Mouse (Mus musculus) stomach, postnatal 0 days (tissue): ENCODE measurements around the gene Rcor2. TPM values are rescaled to one million over a fixed set of nuclear protein-coding genes. Genes with fewer than 3 reads are reported as not detected.

ENCODE experiments used
- ATAC-seq: fragments of 200-750 bp; cut with Nextera tagmentation; 2 replicates; pipeline ENCODE4 v1.8.0; 2017; ENCODE audit not compliant: low FRiP score, low TSS enrichment
- DNase-seq: peaks from one replicate; pipeline ENCODE4 v3.0.0-alpha.2; 2016; ENCODE audit warnings: low spot score
- H3K27ac ChIP-seq: fragments of 300-500 bp; sonication (generic); replicated peaks from 2 replicates; pipeline ENCODE4 v1.5.1; 2014; ENCODE audit warnings: mild to moderate bottlenecking, control low read depth
- H3K27me3 ChIP-seq: fragments of 300-500 bp; sonication (generic); 2 replicates; pipeline ENCODE4 v1.6.1; 2014; ENCODE audit warnings: low read length; ENCODE audit not compliant: control insufficient read depth, insufficient read depth
- H3K36me3 ChIP-seq: fragments of 300-500 bp; sonication (generic); 2 replicates; pipeline ENCODE4 v1.6.1; 2014; ENCODE audit warnings: low read length, mixed read lengths; ENCODE audit not compliant: control insufficient read depth, insufficient read depth
- H3K4me1 ChIP-seq: fragments of 300-500 bp; sonication (generic); replicated peaks from 2 replicates; pipeline ENCODE4 v1.6.1; 2014; ENCODE audit warnings: antibody characterized with exemption; ENCODE audit not compliant: control insufficient read depth, insufficient read depth
- H3K4me2 ChIP-seq: fragments of 300-500 bp; sonication (generic); replicated peaks from 2 replicates; pipeline ENCODE4 v1.6.1; 2014; ENCODE audit warnings: low read depth, mild to moderate bottlenecking, control low read depth, moderate library complexity
- H3K4me3 ChIP-seq: fragments of 300-500 bp; sonication (generic); 2 replicates; pipeline ENCODE4 v1.5.1; 2014; ENCODE audit warnings: low read depth, low read length, control low read depth
- H3K9ac ChIP-seq: fragments of 300-500 bp; sonication (generic); 2 replicates; pipeline ENCODE4 v1.6.1; 2014; ENCODE audit warnings: mild to moderate bottlenecking, low read length, control low read depth, mixed read lengths
- H3K9me3 ChIP-seq: fragments of 300-500 bp; sonication (generic); 2 replicates; pipeline ENCODE4 v1.6.1; 2016; ENCODE audit warnings: low read length; ENCODE audit not compliant: control insufficient read depth
- CTCF ChIP-seq: IDR thresholded peaks from 2 replicates; pipeline ENCODE4 v1.5.1; 2016; ENCODE audit warnings: antibody characterized with exemption, low read depth, mild to moderate bottlenecking, moderate library complexity
- EP300 ChIP-seq: optimal IDR thresholded peaks from 2 replicates; pipeline ENCODE3; 2016; ENCODE audit warnings: antibody characterized with exemption
- WGBS: fragments of 180-500 bp; shearing (Covaris S2); extraction: QIAGEN DNeasy Blood & Tissue Kit; methylation state at CpG from one replicate; pipeline ENCODE4 v1.1.7; 2014; 5-methylcytosine and 5-hydroxymethylcytosine counted together
- polyA plus RNA-seq: library from polyadenylated mRNA; unstranded; fragments of >200 nt; fragmentation: Nextera tagmentation; extraction: Ambion mirVana; gene quantifications from 2 replicates; pipeline ENCODE4 v1.2.1, GENCODE M21; 2015

The Rcor2 gene
- polyA plus RNA-seq, 1 experiment from 2014 or later, result 2.4 TPM

GRCm38 (mm10) chr19:7314976-7315586 is 48.0 kb downstream of the Rcor2 start:
- Histone ChIP-seq H3K9me3 (no peaks in the 10 kb centered on the region), H3K9ac (no peak overlapping the region), H3K27me3 (no peaks in the 10 kb centered on the region), H3K4me2 (no peak overlapping the region), H3K36me3 (no peaks in the 10 kb centered on the region), H3K4me3 (no peak overlapping the region), H3K4me1 (peaks cover 9% of the 10 kb centered on the region), H3K27ac (no peak overlapping the region)
- ATAC-seq (no peak), DNase-seq (no peak)
- TF ChIP-seq EP300 (no peak), CTCF (no peak)
- WGBS, result 63% methylated on average over 8 of the region's 8 CpGs

GRCm38 (mm10) chr19:7315587-7315984 is 48.5 kb downstream of the Rcor2 start:
- H3K27me3 ChIP-seq, result no peaks in the 10 kb centered on the region
- no peaks in the 10 kb centered on the region for H3K36me3 ChIP-seq
- H3K4me3 ChIP-seq, result no peak overlapping the region
- DNase-seq, result no peak
- H3K4me2 ChIP-seq, result no peak overlapping the region
- no peak overlapping the region for H3K9ac ChIP-seq
- no peaks in the 10 kb centered on the region for H3K9me3 ChIP-seq
- no peak for TF ChIP-seq EP300
- TF ChIP-seq CTCF, result no peak
- peaks cover 4% of the 10 kb centered on the region for H3K4me1 ChIP-seq
- 83% methylated on average over 4 of the region's 4 CpGs for WGBS
- no peak overlapping the region for H3K27ac ChIP-seq
- ATAC-seq, result no peak

- no peak for DNase-seq
- no peak overlapping the region for H3K4me3 ChIP-seq
- no peak overlapping the region for H3K27ac ChIP-seq
- ATAC-seq, result no peak
- no peak for TF ChIP-seq EP300
- no peak for TF ChIP-seq CTCF
- H3K4me2 ChIP-seq, result no peak overlapping the region
- no peak overlapping the region for H3K9ac ChIP-seq
- WGBS, result 58% methylated on average over 4 of the region's 4 CpGs
- no peaks in the 10 kb centered on the region for H3K36me3 ChIP-seq
- no peaks in the 10 kb centered on the region for H3K9me3 ChIP-seq
- no peaks in the 10 kb centered on the region for H3K27me3 ChIP-seq
- H3K4me1 ChIP-seq, result peaks cover 3% of the 10 kb centered on the region; the same call in 1 of the 2 replicates
These were observed 49.7 kb downstream of the Rcor2 start for GRCm38 (mm10) chr19:7316822-7317221.

- 66% methylated on average over 4 of the region's 4 CpGs for WGBS
- DNase-seq, result no peak
- no peaks in the 10 kb centered on the region for H3K36me3 ChIP-seq
- H3K27ac ChIP-seq, result no peak overlapping the region
- peaks cover 2% of the 10 kb centered on the region; the same call in 1 of the 2 replicates for H3K4me1 ChIP-seq
- no peaks in the 10 kb centered on the region for H3K27me3 ChIP-seq
- no peak for ATAC-seq
- no peak overlapping the region for H3K4me3 ChIP-seq
- no peak for TF ChIP-seq CTCF
- no peak for TF ChIP-seq EP300
- H3K4me2 ChIP-seq, result no peak overlapping the region
- no peak overlapping the region for H3K9ac ChIP-seq
- no peaks in the 10 kb centered on the region for H3K9me3 ChIP-seq
These were observed 50.6 kb downstream of the Rcor2 start for GRCm38 (mm10) chr19:7317716-7318115.

- no peak overlapping the region for H3K9ac ChIP-seq
- no peak overlapping the region for H3K27ac ChIP-seq
- no peaks in the 10 kb centered on the region for H3K27me3 ChIP-seq
- TF ChIP-seq CTCF (no peak), EP300 (no peak)
- no peaks in the 10 kb centered on the region for H3K36me3 ChIP-seq
- no peak overlapping the region for H3K4me2 ChIP-seq
- H3K4me3 ChIP-seq, result no peak overlapping the region
- 37% methylated on average over 2 of the region's 2 CpGs for WGBS
- no peaks in the 10 kb centered on the region; the same call in 1 of the 2 replicates for H3K4me1 ChIP-seq
- no peak for ATAC-seq
- H3K9me3 ChIP-seq, result no peaks in the 10 kb centered on the region
- no peak for DNase-seq
These were observed 53.1 kb downstream of the Rcor2 start for GRCm38 (mm10) chr19:7320181-7320580.

GRCm38 (mm10) chr19:7321391-7321790 is 54.3 kb downstream of the Rcor2 start:
- H3K27me3 ChIP-seq, result no peaks in the 10 kb centered on the region
- DNase-seq (no peak), ATAC-seq (no peak)
- no peaks in the 10 kb centered on the region; the same call in 1 of the 2 replicates for H3K4me1 ChIP-seq
- H3K27ac ChIP-seq, result no peak overlapping the region
- no peak overlapping the region for H3K4me2 ChIP-seq
- no peak overlapping the region for H3K4me3 ChIP-seq
- no peaks in the 10 kb centered on the region for H3K36me3 ChIP-seq
- no peak overlapping the region for H3K9ac ChIP-seq
- TF ChIP-seq EP300 (no peak), CTCF (no peak)
- 79% methylated on average over 3 of the region's 3 CpGs for WGBS
- H3K9me3 ChIP-seq, result no peaks in the 10 kb centered on the region

Other genes starting within 250 kb of the Rcor2 start
- gene Fermt3, start 247.9 kb upstream of the Rcor2 start, polyA plus RNA-seq, result 7.6 and 8.1 TPM in 2 replicates
- gene Stip1, start 227.4 kb upstream of the Rcor2 start, polyA plus RNA-seq, result 67.9 and 69.7 TPM in 2 replicates
- 16.8 and 20.5 TPM in 2 replicates for gene Macrod1, start 210.5 kb upstream of the Rcor2 start, polyA plus RNA-seq
- 1.1 and 1.6 TPM in 2 replicates for gene Flrt1, start 161.6 kb upstream of the Rcor2 start, polyA plus RNA-seq
- 121 and 126 TPM in 2 replicates for gene Otub1, start 61.0 kb upstream of the Rcor2 start, polyA plus RNA-seq
- 1,651 and 1,766 TPM in 2 replicates for gene Cox8a, start 49.7 kb upstream of the Rcor2 start, polyA plus RNA-seq
- gene Naa40, start 26.1 kb upstream of the Rcor2 start, polyA plus RNA-seq, result 20.1 and 20.5 TPM in 2 replicates
- gene Mark2, start 74.5 kb downstream of the Rcor2 start, polyA plus RNA-seq, result 44.7 and 56.0 TPM in 2 replicates
- gene Spindoc, start 115.7 kb downstream of the Rcor2 start, polyA plus RNA-seq, result 13.5 and 14.2 TPM in 2 replicates
- 2.6 and 3.3 TPM in 2 replicates for gene 2700081O15Rik, start 150.3 kb downstream of the Rcor2 start, polyA plus RNA-seq
- gene Rtn3, start 216.0 kb downstream of the Rcor2 start, polyA plus RNA-seq, result 116 and 120 TPM in 2 replicates
- gene Atl3, start 226.7 kb downstream of the Rcor2 start, polyA plus RNA-seq, result 14.4 and 17.7 TPM in 2 replicates